Mouse (Mus musculus) naive thymus-derived CD4-positive, alpha-beta T cell, adult 5 months (primary cell): Measurements from ENCODE around the gene Lig3. TPM values are rescaled to one million over a fixed set of nuclear protein-coding genes. Genes with fewer than 3 reads are reported as not detected.

Experiments used
- polyA plus RNA-seq: library from polyadenylated mRNA; unstranded; fragments of 100-300 nt; shearing (Covaris generic); gene quantifications from one replicate; pipeline ENCODE4 v1.2.1, GENCODE M21; 2017

Lig3 gene
- 31.2 TPM for polyA plus RNA-seq

GRCm38 (mm10) chr11:82780983-82781903 is at the start of gene Lig3:
Lig3 (plus strand) TSS chr11:82781108.

GRCm38 (mm10) chr11:82763742-82764437 is 17.0 kb upstream of the Lig3 start, which contains the start of the genes Cct6b and Zfp830:
Cct6b (minus strand) TSS chr11:82764321.
Zfp830 (plus strand) TSS chr11:82764345.

Other genes with a start within 250 kb of the Lig3 start
- 0.45 TPM for gene Cct6b, start 16.8 kb upstream of the Lig3 start, polyA plus RNA-seq
- gene Zfp830, start 16.8 kb upstream of the Lig3 start, polyA plus RNA-seq, result 46.1 TPM
- 22.4 TPM for gene Rffl, start 90.1 kb downstream of the Lig3 start, polyA plus RNA-seq
- gene Rad51d, start 109.5 kb downstream of the Lig3 start, polyA plus RNA-seq, result 14.7 TPM
- gene Fndc8, start 111.0 kb downstream of the Lig3 start, polyA plus RNA-seq, result not detected
- gene Nle1, start 127.3 kb downstream of the Lig3 start, polyA plus RNA-seq, result 41.7 TPM
- not detected for gene Unc45b, start 129.4 kb downstream of the Lig3 start, polyA plus RNA-seq
- 12.0 TPM for gene Slfn5, start 170.2 kb downstream of the Lig3 start, polyA plus RNA-seq
- 2.6 TPM for gene Slfn9, start 210.7 kb downstream of the Lig3 start, polyA plus RNA-seq
- 39.3 TPM for gene Slfn8, start 239.7 kb downstream of the Lig3 start, polyA plus RNA-seq